Mouse (Mus musculus) limb, embryonic 14.5 days (tissue): ENCODE results near the gene Tnfrsf11a. TPM values are rescaled to one million over a fixed set of nuclear protein-coding genes. Genes with fewer than 3 reads are reported as not detected.
"Not testable (repeated sequence)": the region's sequence is repeated elsewhere in the genome, so short reads cannot be mapped to it uniquely, and the experiment has no call there.

Experiments used
- ATAC-seq: fragments of 200-750 bp; cut with Nextera tagmentation; 2 replicates; pipeline ENCODE4 v1.8.0; 2017; ENCODE audit warnings: low read depth, moderate number of reproducible peaks, moderate TSS enrichment; ENCODE audit not compliant: low FRiP score
- DNase-seq: peaks from one replicate; pipeline ENCODE4 v3.0.0-alpha.2; 2015; ENCODE audit warnings: low spot score
- H3K27ac ChIP-seq: fragments of 300-500 bp; sonication (generic); replicated peaks from 2 replicates; pipeline ENCODE4 v1.5.1; 2014; ENCODE audit warnings: low read depth, mild to moderate bottlenecking, low read length, moderate library complexity, mixed read lengths
- H3K27me3 ChIP-seq: fragments of 300-500 bp; sonication (generic); 2 replicates; pipeline ENCODE4 v1.6.1; 2014; ENCODE audit warnings: low read length, mixed read lengths; ENCODE audit not compliant: control insufficient read depth, insufficient read depth
- H3K36me3 ChIP-seq: fragments of 300-500 bp; sonication (generic); 2 replicates; pipeline ENCODE4 v1.6.1; 2014; ENCODE audit warnings: mild to moderate bottlenecking, low read length, moderate library complexity, mixed read lengths; ENCODE audit not compliant: control insufficient read depth, insufficient read depth
- H3K4me1 ChIP-seq: fragments of 300-500 bp; sonication (generic); 2 replicates; pipeline ENCODE4 v1.6.1; 2014; ENCODE audit warnings: antibody characterized with exemption, low read length, mixed read lengths; ENCODE audit not compliant: control insufficient read depth, insufficient read depth
- H3K4me2 ChIP-seq: fragments of 300-500 bp; sonication (generic); replicated peaks from 2 replicates; pipeline ENCODE4 v1.6.1; 2014; ENCODE audit warnings: low read depth, mild to moderate bottlenecking, low read length, moderate library complexity; ENCODE audit not compliant: severe bottlenecking
- H3K4me3 ChIP-seq: fragments of 300-500 bp; sonication (generic); replicated peaks from 2 replicates; pipeline ENCODE4 v1.5.1; 2014; ENCODE audit warnings: low read length
- H3K9ac ChIP-seq: fragments of 300-500 bp; sonication (generic); 2 replicates; pipeline ENCODE4 v1.6.1; 2014; ENCODE audit warnings: mild to moderate bottlenecking, low read depth, low read length, moderate library complexity; ENCODE audit not compliant: severe bottlenecking
- H3K9me3 ChIP-seq: fragments of 300-500 bp; sonication (generic); 2 replicates; pipeline ENCODE4 v1.6.1; 2016; ENCODE audit warnings: low read length; ENCODE audit not compliant: control insufficient read depth
- POLR2A ChIP-seq: fragments of 200-500 bp; IDR thresholded peaks from 2 replicates; pipeline ENCODE4 v1.8.0; 2012; ENCODE audit warnings: inconsistent platforms, mild to moderate bottlenecking, moderate library complexity, borderline replicate concordance; ENCODE audit not compliant: insufficient read depth, insufficient read length; ENCODE audit errors: extremely low read depth
- WGBS: fragments of 180-500 bp; shearing (Covaris S2); extraction: QIAGEN DNeasy Blood & Tissue Kit; methylation state at CpG from one replicate; pipeline ENCODE4 v1.1.7; 2014; 5-methylcytosine and 5-hydroxymethylcytosine counted together
- polyA plus RNA-seq, 2 experiments: library from polyadenylated mRNA; depleted of rRNA in 1 of 2; stranded (reverse) in 1 of 2; unstranded in 1 of 2; fragments of >200 nt; fragmentation: Nextera tagmentation in 1 of 2; extraction: Ambion mirVana in 1 of 2; gene quantifications; 2 replicates each; pipeline versions ENCODE4 v1.2.1 to v1.2.3; 2012 to 2014

Gene Tnfrsf11a
- polyA plus RNA-seq, 2 experiments = 1.6 to 1.8 TPM

DNA sequence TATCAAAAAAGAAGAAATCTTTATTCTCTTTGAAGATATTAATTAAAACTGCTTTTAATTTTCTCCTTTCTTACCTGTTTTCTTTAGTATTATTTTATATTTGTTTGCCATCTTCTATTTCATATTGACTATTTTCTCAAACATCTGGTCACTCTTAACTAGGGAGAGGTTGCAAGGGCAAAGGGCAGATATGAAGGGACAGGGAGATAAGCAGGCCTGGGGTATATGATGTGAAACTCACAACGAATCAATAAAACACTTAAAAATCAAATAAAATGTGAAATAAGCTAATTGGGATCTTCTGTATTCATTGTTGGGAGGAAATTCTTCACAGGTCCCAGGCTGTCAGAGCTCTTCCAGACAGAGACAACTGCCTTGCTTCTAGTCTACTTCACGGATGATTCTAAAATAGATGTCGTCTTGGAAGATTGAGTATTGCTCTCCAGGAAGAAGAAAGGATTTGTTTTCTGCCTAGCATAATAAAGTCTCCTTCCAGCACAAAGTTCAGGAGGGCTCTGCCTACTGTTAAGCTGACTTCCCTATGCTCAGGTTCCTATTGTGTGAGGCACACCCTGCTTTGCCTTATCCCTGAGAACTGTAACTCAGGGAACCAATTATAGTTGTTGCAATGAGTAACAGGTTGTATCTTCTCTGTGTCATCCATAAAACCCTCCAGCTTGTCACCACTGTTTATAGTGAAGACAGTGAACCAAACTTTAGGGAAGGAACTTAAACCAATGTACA is 20.9 kb upstream of the Tnfrsf11a start:
- H3K9ac ChIP-seq = no peak overlapping the region

GRCm38 (mm10) chr1:105765586-105765985 is 14.9 kb upstream of the Tnfrsf11a start:
- no peak for TF ChIP-seq POLR2A
- no peak for DNase-seq
- Histone ChIP-seq H3K9me3 (no peaks in the 10 kb centered on the region), H3K4me2 (no peak overlapping the region), H3K36me3 (no peaks in the 10 kb centered on the region), H3K27me3 (no peaks in the 10 kb centered on the region), H3K4me3 (no peak overlapping the region), H3K27ac (no peak overlapping the region), H3K9ac (no peak overlapping the region), H3K4me1 (no peaks in the 10 kb centered on the region; the same call in 1 of the 2 replicates)
- no peak; the same call in 1 of the 2 replicates for ATAC-seq
- WGBS = 59% methylated on average over 8 of the region's 8 CpGs

More for the DNA sequence above, 20.9 kb upstream of the Tnfrsf11a start:
- Histone ChIP-seq H3K27ac (no peak overlapping the region), H3K4me3 (no peak overlapping the region), H3K27me3 (no peaks in the 10 kb centered on the region), H3K9me3 (no peaks in the 10 kb centered on the region), H3K36me3 (no peaks in the 10 kb centered on the region), H3K4me1 (no peaks in the 10 kb centered on the region), H3K4me2 (no peak overlapping the region)
- no peak for TF ChIP-seq POLR2A
- 85% methylated on average over 3 of the region's 3 CpGs for WGBS
- ATAC-seq = no peak
- DNase-seq = no peak

DNA sequence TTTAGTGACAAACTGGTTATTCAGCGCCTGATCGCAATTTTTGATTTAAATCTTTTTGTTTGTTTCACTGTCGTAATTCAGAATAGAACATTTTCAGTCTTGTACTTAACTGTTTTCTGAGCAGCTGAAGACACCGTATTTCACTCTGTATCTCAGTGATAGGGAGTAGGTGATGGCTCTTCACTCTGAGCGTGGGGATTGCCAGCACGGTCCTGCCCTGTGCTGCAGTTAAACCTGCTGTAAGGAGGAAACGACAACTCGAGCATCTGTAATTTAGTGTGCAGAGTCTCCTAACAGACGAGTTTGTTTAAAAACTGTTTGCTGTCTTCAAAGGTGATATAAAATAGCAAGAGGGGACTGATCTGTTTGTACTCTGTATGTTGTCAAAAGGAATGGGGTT is 14.4 kb upstream of the Tnfrsf11a start:
- not testable (repeated sequence) for H3K9me3 ChIP-seq, H3K4me1 ChIP-seq, H3K27ac ChIP-seq, H3K36me3 ChIP-seq, H3K27me3 ChIP-seq, H3K9ac ChIP-seq, H3K4me2 ChIP-seq, ATAC-seq, H3K4me3 ChIP-seq, DNase-seq
- 69% methylated on average over 9 of the region's 9 CpGs for WGBS

DNA sequence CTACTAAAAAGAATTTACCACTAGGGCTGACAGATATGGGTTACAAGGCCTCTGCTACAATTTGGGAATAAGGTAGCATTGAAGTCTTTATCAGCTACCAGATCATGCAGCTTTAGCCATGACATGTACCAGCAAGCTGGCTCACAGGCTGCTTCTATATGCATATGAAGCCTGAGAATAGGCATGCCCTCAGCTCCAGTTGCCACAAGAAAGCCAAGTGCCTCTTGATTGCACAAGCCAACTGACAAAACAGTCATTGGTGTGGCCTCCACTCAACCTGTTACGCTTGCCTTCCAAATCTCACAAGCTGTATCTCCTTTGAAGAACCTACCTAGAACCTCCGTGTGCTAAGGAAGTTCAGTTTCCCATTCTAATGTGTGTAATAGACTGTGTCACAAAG is 12.1 kb upstream of the Tnfrsf11a start:
- ATAC-seq = no peak
- no peaks in the 10 kb centered on the region for H3K9me3 ChIP-seq
- TF ChIP-seq POLR2A = no peak
- H3K4me3 ChIP-seq = no peak overlapping the region
- DNase-seq = no peak
- H3K27ac ChIP-seq = no peak overlapping the region
- H3K4me2 ChIP-seq = no peak overlapping the region
- H3K4me1 ChIP-seq = no peaks in the 10 kb centered on the region; the same call in 1 of the 2 replicates
- no peaks in the 10 kb centered on the region for H3K36me3 ChIP-seq
- 84% methylated on average over 2 of the region's 2 CpGs for WGBS
- H3K9ac ChIP-seq = no peak overlapping the region
- no peaks in the 10 kb centered on the region for H3K27me3 ChIP-seq

DNA sequence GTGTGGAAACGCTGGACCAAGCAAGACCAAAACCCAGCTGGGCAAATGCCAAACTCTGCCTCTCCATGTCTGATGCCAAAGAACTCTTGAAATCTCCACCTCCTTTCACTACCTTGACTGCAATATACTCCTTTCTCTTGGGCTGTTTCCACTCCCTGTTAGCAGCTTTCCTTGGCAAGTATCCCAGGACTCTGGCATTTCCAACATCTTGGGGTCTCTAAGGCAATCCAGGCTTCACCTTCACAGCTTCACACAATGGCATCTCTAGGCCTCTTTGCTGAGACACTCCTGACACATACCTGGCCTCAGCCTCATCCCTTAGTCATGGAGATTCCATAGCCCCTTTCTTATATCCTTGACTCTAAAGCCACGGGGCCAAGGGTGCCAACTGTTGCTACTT is 9.8 kb upstream of the Tnfrsf11a start:
- H3K27ac ChIP-seq = no peak overlapping the region
- WGBS = 72% methylated on average over 2 of the region's 2 CpGs
- H3K36me3 ChIP-seq = no peaks in the 10 kb centered on the region
- DNase-seq (no peak), ATAC-seq (no peak)
- H3K4me3 ChIP-seq = no peak overlapping the region
- TF ChIP-seq POLR2A = no peak
- no peaks in the 10 kb centered on the region; the same call in 1 of the 2 replicates for H3K4me1 ChIP-seq
- H3K9me3 ChIP-seq = no peaks in the 10 kb centered on the region
- no peaks in the 10 kb centered on the region for H3K27me3 ChIP-seq
- H3K4me2 ChIP-seq = no peak overlapping the region
- H3K9ac ChIP-seq = no peak overlapping the region

GRCm38 (mm10) chr1:105776426-105776825 is 4.1 kb upstream of the Tnfrsf11a start:
- peaks cover 16% of the 10 kb centered on the region for H3K27me3 ChIP-seq
- no peak overlapping the region for H3K4me2 ChIP-seq
- no peak overlapping the region for H3K4me3 ChIP-seq
- no peaks in the 10 kb centered on the region for H3K36me3 ChIP-seq
- 0 out of 2 replicates have a peak, but pooled peaks cover 10% of the 10 kb centered on the region for H3K4me1 ChIP-seq
- WGBS = 94% methylated on average over 4 of the region's 4 CpGs
- no peak overlapping the region for H3K27ac ChIP-seq
- DNase-seq (no peak), ATAC-seq (no peak)
- H3K9ac ChIP-seq = no peak overlapping the region
- no peaks in the 10 kb centered on the region for H3K9me3 ChIP-seq
- no peak for TF ChIP-seq POLR2A
